Mouse (Mus musculus) neural tube, embryonic 11.5 days (tissue): ENCODE measurements at regions not wholly inside any gene's neighbourhood (a gene's known extent, or its start where the extent isn't known, plus 50 kb on each side); places are given as distances from the start of the nearest gene placed in this dataset.

ENCODE experiments used
- ATAC-seq: fragments of 200-750 bp; cut with Nextera tagmentation; 2 replicates; pipeline ENCODE4 v1.8.0; 2017; ENCODE audit warnings: moderate number of reproducible peaks, mild to moderate bottlenecking, moderate TSS enrichment, moderate library complexity; ENCODE audit not compliant: insufficient read depth, low FRiP score, low TSS enrichment
- DNase-seq: peaks from one replicate; pipeline ENCODE4 v3.0.0-alpha.2; 2015; ENCODE audit warnings: low spot score
- H3K27ac ChIP-seq: fragments of 300-500 bp; sonication (generic); 2 replicates; pipeline ENCODE4 v1.5.1; 2014; ENCODE audit warnings: low read depth, mild to moderate bottlenecking, low read length
- H3K27me3 ChIP-seq: fragments of 300-500 bp; sonication (generic); 2 replicates; pipeline ENCODE4 v1.6.1; 2014; ENCODE audit warnings: mild to moderate bottlenecking, low read length, mixed read lengths; ENCODE audit not compliant: control insufficient read depth, insufficient read depth
- H3K36me3 ChIP-seq: fragments of 300-500 bp; sonication (generic); 2 replicates; pipeline ENCODE4 v1.6.1; 2014; ENCODE audit warnings: mild to moderate bottlenecking, low read length, moderate library complexity, mixed read lengths; ENCODE audit not compliant: control insufficient read depth, insufficient read depth
- H3K4me1 ChIP-seq: fragments of 300-500 bp; sonication (generic); 2 replicates; pipeline ENCODE4 v1.6.1; 2014; ENCODE audit warnings: low read length, mixed read lengths; ENCODE audit not compliant: control insufficient read depth, insufficient read depth
- H3K4me2 ChIP-seq: fragments of 300-500 bp; sonication (generic); 2 replicates; pipeline ENCODE4 v1.6.1; 2014; ENCODE audit warnings: low read depth, mild to moderate bottlenecking, moderate library complexity
- H3K4me3 ChIP-seq: fragments of 300-500 bp; sonication (generic); 2 replicates; pipeline ENCODE4 v1.5.1; 2014; ENCODE audit warnings: low read depth, low read length
- H3K9ac ChIP-seq: fragments of 300-500 bp; sonication (generic); 2 replicates; pipeline ENCODE4 v1.6.1; 2014; ENCODE audit warnings: mild to moderate bottlenecking, low read length
- H3K9me3 ChIP-seq: fragments of 300-500 bp; sonication (generic); 2 replicates; pipeline ENCODE4 v1.6.1; 2016; ENCODE audit warnings: low read length; ENCODE audit not compliant: control insufficient read depth
- WGBS: fragments of 180-500 bp; shearing (Covaris S2); extraction: QIAGEN DNeasy Blood & Tissue Kit; methylation state at CpG from one replicate; pipeline ENCODE4 v1.1.7; 2014; 5-methylcytosine and 5-hydroxymethylcytosine counted together

- WGBS: 50% methylated on average over 10 of the region's 10 CpGs
Observed at GRCm38 (mm10) chr10:84020023-84020620, 297.5 kb downstream of the 1500009L16Rik start.

GRCm38 (mm10) chr10:84021167-84022120 lies 298.8 kb downstream of the 1500009L16Rik start:
- H3K4me2 ChIP-seq: no peak overlapping the region
- no peaks in the 10 kb centered on the region for H3K9me3 ChIP-seq
- H3K27me3 ChIP-seq: no peaks in the 10 kb centered on the region
- no peaks in the 10 kb centered on the region for H3K36me3 ChIP-seq
- DNase-seq (no peak), ATAC-seq (no peak)
- no peaks in the 10 kb centered on the region for H3K4me1 ChIP-seq
- no peak overlapping the region for H3K27ac ChIP-seq
- H3K9ac ChIP-seq: no peak overlapping the region
- WGBS: 76% methylated on average over 12 of the region's 12 CpGs
- no peak overlapping the region for H3K4me3 ChIP-seq

More at GRCm38 (mm10) chr10:84020023-84020620, 297.5 kb downstream of the 1500009L16Rik start:
- H3K4me1 ChIP-seq: no peaks in the 10 kb centered on the region
- no peak overlapping the region for H3K9ac ChIP-seq
- no peak overlapping the region for H3K4me3 ChIP-seq
- no peaks in the 10 kb centered on the region for H3K36me3 ChIP-seq
- ATAC-seq (no peak), DNase-seq (peak; percentile 57)
- H3K27me3 ChIP-seq: no peaks in the 10 kb centered on the region
- H3K9me3 ChIP-seq: no peaks in the 10 kb centered on the region
- no peak overlapping the region for H3K27ac ChIP-seq
- H3K4me2 ChIP-seq: no peak overlapping the region

GRCm38 (mm10) chr10:84024294-84024693 lies 301.6 kb downstream of the 1500009L16Rik start:
- Histone ChIP-seq H3K27me3 (no peaks in the 10 kb centered on the region), H3K9ac (no peak overlapping the region), H3K36me3 (no peaks in the 10 kb centered on the region), H3K27ac (no peak overlapping the region), H3K4me2 (no peak overlapping the region), H3K9me3 (no peaks in the 10 kb centered on the region), H3K4me3 (no peak overlapping the region), H3K4me1 (no peaks in the 10 kb centered on the region)
- 85% methylated on average over 4 of the region's 4 CpGs for WGBS
- ATAC-seq: no peak
- no peak for DNase-seq

GRCm38 (mm10) chr10:84024901-84025300 lies 302.2 kb downstream of the 1500009L16Rik start:
- no peaks in the 10 kb centered on the region for H3K9me3 ChIP-seq
- 74% methylated on average over 8 of the region's 8 CpGs for WGBS
- H3K4me2 ChIP-seq: no peak overlapping the region
- H3K4me1 ChIP-seq: no peaks in the 10 kb centered on the region
- no peak overlapping the region for H3K27ac ChIP-seq
- ATAC-seq (no peak), DNase-seq (no peak)
- H3K36me3 ChIP-seq: no peaks in the 10 kb centered on the region
- H3K27me3 ChIP-seq: no peaks in the 10 kb centered on the region
- no peak overlapping the region for H3K4me3 ChIP-seq
- no peak overlapping the region for H3K9ac ChIP-seq

GRCm38 (mm10) chr10:84026798-84027197 lies 304.1 kb downstream of the 1500009L16Rik start:
- no peak overlapping the region for H3K9ac ChIP-seq
- ATAC-seq (no peak), DNase-seq (no peak)
- no peaks in the 10 kb centered on the region for H3K27me3 ChIP-seq
- no peak overlapping the region for H3K27ac ChIP-seq
- H3K4me1 ChIP-seq: no peaks in the 10 kb centered on the region
- H3K4me2 ChIP-seq: no peak overlapping the region
- H3K4me3 ChIP-seq: no peak overlapping the region
- no peaks in the 10 kb centered on the region for H3K9me3 ChIP-seq
- no peaks in the 10 kb centered on the region for H3K36me3 ChIP-seq
- WGBS: 74% methylated on average over 4 of the region's 4 CpGs

- H3K9ac ChIP-seq: no peak overlapping the region
- H3K27me3 ChIP-seq: no peaks in the 10 kb centered on the region
- no peaks in the 10 kb centered on the region for H3K36me3 ChIP-seq
- no peak overlapping the region for H3K27ac ChIP-seq
- WGBS: 75% methylated on average over 11 of the region's 11 CpGs
- no peak for DNase-seq
- no peaks in the 10 kb centered on the region for H3K9me3 ChIP-seq
- H3K4me3 ChIP-seq: no peak overlapping the region
- ATAC-seq: no peak
- H3K4me2 ChIP-seq: no peak overlapping the region
- no peaks in the 10 kb centered on the region for H3K4me1 ChIP-seq
Observed at GRCm38 (mm10) chr10:84036131-84036877, 313.6 kb downstream of the 1500009L16Rik start.

GRCm38 (mm10) chr10:84048706-84049105 lies 326.0 kb downstream of the 1500009L16Rik start:
- no peak overlapping the region for H3K27ac ChIP-seq
- WGBS: 86% methylated on average over 5 of the region's 5 CpGs
- no peak overlapping the region for H3K4me3 ChIP-seq
- ATAC-seq: no peak
- no peak overlapping the region for H3K9ac ChIP-seq
- H3K4me2 ChIP-seq: no peak overlapping the region
- no peaks in the 10 kb centered on the region for H3K4me1 ChIP-seq
- H3K27me3 ChIP-seq: no peaks in the 10 kb centered on the region
- H3K9me3 ChIP-seq: no peaks in the 10 kb centered on the region
- DNase-seq: no peak
- H3K36me3 ChIP-seq: no peaks in the 10 kb centered on the region

- Histone ChIP-seq H3K27me3 (no peaks in the 10 kb centered on the region), H3K4me2 (no peak overlapping the region), H3K27ac (no peak overlapping the region), H3K9me3 (no peaks in the 10 kb centered on the region), H3K4me1 (peaks cover 5% of the 10 kb centered on the region; the same call in 1 of the 2 replicates), H3K36me3 (no peaks in the 10 kb centered on the region), H3K4me3 (no peak overlapping the region), H3K9ac (no peak overlapping the region)
- ATAC-seq (no peak), DNase-seq (no peak)
- 90% methylated on average over 8 of the region's 8 CpGs for WGBS
Observed at GRCm38 (mm10) chr10:84052696-84053095, 330.0 kb downstream of the 1500009L16Rik start.
